Mouse (Mus musculus) hindbrain, embryonic 14.5 days (tissue): Measurements from ENCODE around the gene Emc10. TPM values are rescaled to one million over a fixed set of nuclear protein-coding genes. Genes with fewer than 3 reads are reported as not detected.

Source experiments
- ATAC-seq: fragments of 200-750 bp; cut with Nextera tagmentation; 2 replicates; pipeline ENCODE4 v1.8.0; 2017; ENCODE audit warnings: moderate number of reproducible peaks, mild to moderate bottlenecking, moderate TSS enrichment, moderate library complexity; ENCODE audit not compliant: low FRiP score
- DNase-seq: peaks from one replicate; pipeline ENCODE4 v3.0.0-alpha.2; 2015; ENCODE audit warnings: low spot score
- H3K27ac ChIP-seq: fragments of 300-500 bp; sonication (generic); 2 replicates; pipeline ENCODE4 v1.5.1; 2014; ENCODE audit warnings: mild to moderate bottlenecking, moderate library complexity
- H3K27me3 ChIP-seq: fragments of 300-500 bp; sonication (generic); 2 replicates; pipeline ENCODE4 v1.6.1; 2014; ENCODE audit warnings: mild to moderate bottlenecking, low read length, mixed read lengths; ENCODE audit not compliant: control insufficient read depth, insufficient read depth
- H3K36me3 ChIP-seq: fragments of 300-500 bp; sonication (generic); replicated peaks from 2 replicates; pipeline ENCODE4 v1.6.1; 2014; ENCODE audit not compliant: control insufficient read depth, insufficient read depth
- H3K4me1 ChIP-seq: fragments of 300-500 bp; sonication (generic); replicated peaks from 2 replicates; pipeline ENCODE4 v1.6.1; 2014; ENCODE audit warnings: antibody characterized with exemption, low read length, mixed read lengths; ENCODE audit not compliant: control insufficient read depth, insufficient read depth
- H3K4me2 ChIP-seq: fragments of 300-500 bp; sonication (generic); replicated peaks from 2 replicates; pipeline ENCODE4 v1.6.1; 2014; ENCODE audit warnings: mild to moderate bottlenecking, moderate library complexity
- H3K4me3 ChIP-seq: fragments of 300-500 bp; sonication (generic); replicated peaks from 2 replicates; pipeline ENCODE4 v1.5.1; 2014; ENCODE audit warnings: mild to moderate bottlenecking, low read length
- H3K9ac ChIP-seq: fragments of 300-500 bp; sonication (generic); 2 replicates; pipeline ENCODE4 v1.6.1; 2014
- H3K9me3 ChIP-seq: fragments of 300-500 bp; sonication (generic); 2 replicates; pipeline ENCODE4 v1.6.1; 2016; ENCODE audit warnings: low read length; ENCODE audit not compliant: control insufficient read depth
- WGBS: fragments of 180-500 bp; shearing (Covaris S2); extraction: QIAGEN DNeasy Blood & Tissue Kit; methylation state at CpG from one replicate; pipeline ENCODE4 v1.1.7; 2014; 5-methylcytosine and 5-hydroxymethylcytosine counted together
- polyA plus RNA-seq: library from polyadenylated mRNA; unstranded; fragments of >200 nt; fragmentation: Nextera tagmentation; extraction: Ambion mirVana; gene quantifications from 2 replicates; pipeline ENCODE4 v1.2.1, GENCODE M21; 2014

Emc10 gene
- polyA plus RNA-seq: 167 and 182 TPM in 2 replicates

GRCm38 (mm10) chr7:44495992-44496770 lies at the start of gene Emc10, which contains the start of gene Fam71e1:
Gene Emc10 (minus strand): TSS chr7:44496529.
Gene Fam71e1 (plus strand): TSS chr7:44496581.
- WGBS: under 1% methylated on average over 55 of the region's 58 CpGs
- ATAC-seq: peak; percentile 97
- peak within 1 kb of the TSS; percentile 66 for H3K4me3 ChIP-seq
- no peaks in the 10 kb centered on the region for H3K27me3 ChIP-seq
- H3K4me1 ChIP-seq: peaks cover 20% of the 10 kb centered on the region
- H3K36me3 ChIP-seq: peaks cover 21% of the 10 kb centered on the region
- H3K9me3 ChIP-seq: no peaks in the 10 kb centered on the region
- H3K4me2 ChIP-seq: peak within 1 kb of the TSS; percentile 72
- H3K27ac ChIP-seq: peak within 1 kb of the TSS; percentile 92
- DNase-seq: peak; percentile 100
- H3K9ac ChIP-seq: peak within 1 kb of the TSS; percentile 79

- Histone ChIP-seq H3K4me3 (no peak overlapping the region), H3K27me3 (no peaks in the 10 kb centered on the region), H3K9me3 (no peaks in the 10 kb centered on the region), H3K27ac (no peak overlapping the region), H3K36me3 (peaks cover 34% of the 10 kb centered on the region), H3K4me1 (peaks cover 7% of the 10 kb centered on the region), H3K9ac (no peak overlapping the region), H3K4me2 (no peak overlapping the region)
- DNase-seq (no peak), ATAC-seq (no peak)
- 84% methylated on average over 12 of the region's 12 CpGs for WGBS
Observed at GRCm38 (mm10) chr7:44543071-44543470, 46.7 kb upstream of the Emc10 start.

GRCm38 (mm10) chr7:44542555-44542954 lies 46.2 kb upstream of the Emc10 start:
- no peak for ATAC-seq
- no peak overlapping the region for H3K4me2 ChIP-seq
- H3K4me1 ChIP-seq: peaks cover 1% of the 10 kb centered on the region; the same call in 1 of the 2 replicates
- no peak for DNase-seq
- no peaks in the 10 kb centered on the region for H3K9me3 ChIP-seq
- 95% methylated on average over 11 of the region's 11 CpGs for WGBS
- no peak overlapping the region for H3K27ac ChIP-seq
- no peak overlapping the region for H3K4me3 ChIP-seq
- H3K36me3 ChIP-seq: peaks cover 34% of the 10 kb centered on the region
- no peaks in the 10 kb centered on the region for H3K27me3 ChIP-seq
- no peak overlapping the region for H3K9ac ChIP-seq

- Histone ChIP-seq H3K4me1 (no peaks in the 10 kb centered on the region), H3K36me3 (peaks cover 37% of the 10 kb centered on the region), H3K4me2 (no peak overlapping the region), H3K27me3 (no peaks in the 10 kb centered on the region), H3K9ac (no peak overlapping the region), H3K9me3 (no peaks in the 10 kb centered on the region), H3K27ac (no peak overlapping the region), H3K4me3 (no peak overlapping the region)
- DNase-seq (no peak), ATAC-seq (no peak)
- 93% methylated on average over 41 of the region's 41 CpGs for WGBS
Observed at GRCm38 (mm10) chr7:44538756-44539624, 42.7 kb upstream of the Emc10 start.

- no peaks in the 10 kb centered on the region for H3K27me3 ChIP-seq
- no peak overlapping the region for H3K9ac ChIP-seq
- no peaks in the 10 kb centered on the region for H3K4me1 ChIP-seq
- DNase-seq (no peak), ATAC-seq (no peak)
- 92% methylated on average over 13 of the region's 13 CpGs for WGBS
- no peak overlapping the region for H3K4me2 ChIP-seq
- no peak overlapping the region for H3K27ac ChIP-seq
- H3K36me3 ChIP-seq: peaks cover 37% of the 10 kb centered on the region
- no peaks in the 10 kb centered on the region for H3K9me3 ChIP-seq
- H3K4me3 ChIP-seq: no peak overlapping the region
Observed at GRCm38 (mm10) chr7:44537496-44537895, 41.2 kb upstream of the Emc10 start.

- Histone ChIP-seq H3K9me3 (no peaks in the 10 kb centered on the region), H3K4me2 (no peak overlapping the region), H3K9ac (no peak overlapping the region), H3K27me3 (no peaks in the 10 kb centered on the region), H3K27ac (no peak overlapping the region), H3K4me1 (no peaks in the 10 kb centered on the region), H3K4me3 (no peak overlapping the region), H3K36me3 (peaks cover 37% of the 10 kb centered on the region)
- ATAC-seq (no peak), DNase-seq (no peak)
- WGBS: 92% methylated on average over 7 of the region's 7 CpGs
Observed at GRCm38 (mm10) chr7:44537009-44537408, 40.7 kb upstream of the Emc10 start.

GRCm38 (mm10) chr7:44536590-44536968 lies 40.2 kb upstream of the Emc10 start:
- ATAC-seq (no peak), DNase-seq (no peak)
- H3K4me2 ChIP-seq: no peak overlapping the region
- H3K4me1 ChIP-seq: no peaks in the 10 kb centered on the region
- H3K9ac ChIP-seq: no peak overlapping the region
- H3K36me3 ChIP-seq: peaks cover 35% of the 10 kb centered on the region
- 88% methylated on average over 6 of the region's 6 CpGs for WGBS
- H3K9me3 ChIP-seq: no peaks in the 10 kb centered on the region
- H3K27me3 ChIP-seq: no peaks in the 10 kb centered on the region
- no peak overlapping the region for H3K4me3 ChIP-seq
- H3K27ac ChIP-seq: no peak overlapping the region

- 95% methylated on average over 27 of the region's 27 CpGs for WGBS
- no peaks in the 10 kb centered on the region for H3K4me1 ChIP-seq
- H3K9ac ChIP-seq: no peak overlapping the region
- no peaks in the 10 kb centered on the region for H3K9me3 ChIP-seq
- H3K27ac ChIP-seq: no peak overlapping the region
- no peak for DNase-seq
- H3K27me3 ChIP-seq: no peaks in the 10 kb centered on the region
- H3K36me3 ChIP-seq: peaks cover 29% of the 10 kb centered on the region
- no peak for ATAC-seq
- H3K4me3 ChIP-seq: no peak overlapping the region
- H3K4me2 ChIP-seq: no peak overlapping the region
Observed at GRCm38 (mm10) chr7:44535657-44536589, 39.6 kb upstream of the Emc10 start.
